Mouse (Mus musculus): ENCODE data around the gene Nectin1. TPM values are rescaled to one million over a fixed set of nuclear protein-coding genes. Genes with fewer than 3 reads are reported as not detected.
A peak's percentile ranks its signal among the peaks of the same experiment; 100 is the strongest.

Nectin1 gene
- polyA plus RNA-seq, 1 experiment from 2014 or later, result 4.7 TPM

- Histone ChIP-seq H3K4me2 (replicated peaks; ENCODE audit: low read depth) (no peak overlapping the region), H3K4me3 (ENCODE audit: low read depth, low read length) (no peak overlapping the region), H3K36me3 (ENCODE audit: control insufficient read depth, insufficient read depth) (no peaks in the 10 kb centered on the region), H3K27me3 (replicated peaks; ENCODE audit: control insufficient read depth, insufficient read depth, low read length) (no peaks in the 10 kb centered on the region), H3K4me1 (replicated peaks; ENCODE audit: control insufficient read depth, insufficient read depth, low read length) (peaks cover 20% of the 10 kb centered on the region), H3K27ac (ENCODE audit: low read depth, low read length) (no peak overlapping the region), H3K9me3 (ENCODE audit: control insufficient read depth) (no peaks in the 10 kb centered on the region), H3K9ac (ENCODE audit: low read depth, low read length) (no peak overlapping the region)
- TF ChIP-seq CTCF (IDR thresholded peaks at IDR 0.05; ENCODE audit: low read depth), result no peak
- WGBS, result 90% methylated on average over 2 of the region's 2 CpGs
- ATAC-seq, result no peak
Measured at GRCm38 (mm10) chr9:43773521-43773920, 29.7 kb downstream of the Nectin1 start.

GRCm38 (mm10) chr9:43774427-43774826, 30.6 kb downstream of the Nectin1 start:
- Histone ChIP-seq H3K4me1 (replicated peaks; ENCODE audit: control insufficient read depth, insufficient read depth, low read length) (peaks cover 20% of the 10 kb centered on the region), H3K9ac (ENCODE audit: low read depth, low read length) (no peak overlapping the region), H3K4me3 (ENCODE audit: low read depth, low read length) (no peak overlapping the region), H3K27ac (ENCODE audit: low read depth, low read length) (no peak overlapping the region), H3K4me2 (replicated peaks; ENCODE audit: low read depth) (no peak overlapping the region), H3K36me3 (ENCODE audit: control insufficient read depth, insufficient read depth) (no peaks in the 10 kb centered on the region), H3K9me3 (ENCODE audit: control insufficient read depth) (no peaks in the 10 kb centered on the region), H3K27me3 (replicated peaks; ENCODE audit: control insufficient read depth, insufficient read depth, low read length) (no peaks in the 10 kb centered on the region)
- 81% methylated on average over 5 of the region's 5 CpGs for WGBS
- ATAC-seq, result no peak
- no peak for TF ChIP-seq CTCF (IDR thresholded peaks at IDR 0.05; ENCODE audit: low read depth)

- peak overlapping the region; percentile 80 for H3K27ac ChIP-seq (ENCODE audit: low read depth, low read length)
- TF ChIP-seq CTCF (IDR thresholded peaks at IDR 0.05; ENCODE audit: low read depth), result no peak
- WGBS, result 86% methylated on average over 3 of the region's 3 CpGs
- H3K4me3 ChIP-seq (ENCODE audit: low read depth, low read length), result no peak overlapping the region
- H3K9ac ChIP-seq (ENCODE audit: low read depth, low read length), result no peak overlapping the region
- H3K4me1 ChIP-seq (replicated peaks; ENCODE audit: control insufficient read depth, insufficient read depth, low read length), result peaks cover 20% of the 10 kb centered on the region
- no peaks in the 10 kb centered on the region for H3K36me3 ChIP-seq (ENCODE audit: control insufficient read depth, insufficient read depth)
- H3K27me3 ChIP-seq (replicated peaks; ENCODE audit: control insufficient read depth, insufficient read depth, low read length), result no peaks in the 10 kb centered on the region
- no peaks in the 10 kb centered on the region for H3K9me3 ChIP-seq (ENCODE audit: control insufficient read depth)
- H3K4me2 ChIP-seq (replicated peaks; ENCODE audit: low read depth), result no peak overlapping the region
- no peak for ATAC-seq
Measured at GRCm38 (mm10) chr9:43776231-43776630, 32.4 kb downstream of the Nectin1 start.

DNA sequence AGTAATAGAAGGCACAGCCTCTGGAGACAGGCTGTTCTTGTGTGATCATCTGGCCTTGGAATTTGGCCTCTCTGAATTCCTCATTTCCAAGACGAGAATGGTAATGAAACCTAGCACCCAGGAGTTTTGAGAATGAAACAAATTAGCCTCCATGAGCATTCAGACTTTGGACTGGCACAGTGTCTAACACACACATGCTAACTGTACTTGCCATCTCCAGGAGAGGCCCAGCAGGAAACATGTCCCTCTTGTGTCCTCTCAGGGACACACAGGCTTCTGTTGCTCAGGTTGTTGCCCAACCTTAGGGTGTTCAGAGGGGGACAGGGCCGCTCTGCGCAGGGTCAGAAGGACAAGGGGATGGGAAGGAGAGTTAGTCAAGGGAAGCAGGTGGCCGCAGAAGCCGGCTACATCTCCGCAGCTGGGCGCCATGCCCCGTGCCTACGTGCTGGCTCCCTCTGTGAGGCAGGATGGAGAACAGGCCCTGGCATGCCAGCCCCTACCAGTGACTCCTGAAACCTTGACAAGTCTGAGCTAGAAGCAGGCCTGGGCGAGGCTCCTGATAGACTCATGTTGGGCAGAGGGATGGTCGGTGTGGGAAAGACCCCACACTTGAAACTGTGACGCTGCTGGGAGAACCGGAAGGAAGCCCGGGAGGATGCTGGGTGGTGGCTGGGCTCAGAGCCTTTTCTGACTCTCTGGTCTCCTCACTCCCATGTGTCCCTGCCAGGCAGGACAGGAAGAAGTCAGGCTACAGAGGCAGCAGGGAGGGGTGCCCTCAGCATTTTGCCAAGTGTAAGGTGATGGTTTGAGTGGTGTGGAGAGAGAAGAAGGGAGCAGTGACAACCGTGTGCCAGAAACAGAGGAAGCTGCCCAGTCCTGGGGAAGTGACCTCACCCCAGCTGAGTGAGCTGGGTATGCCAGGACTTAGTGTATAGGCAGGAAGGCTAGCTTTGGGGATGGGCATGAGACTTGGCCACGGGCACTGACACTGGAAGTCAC, 33.9 kb downstream of the Nectin1 start:
- no peak overlapping the region for H3K9ac ChIP-seq (ENCODE audit: low read depth, low read length)
- peak overlapping the region; percentile 80 for H3K27ac ChIP-seq (ENCODE audit: low read depth, low read length)
- WGBS, result 68% methylated on average over 16 of the region's 16 CpGs
- H3K36me3 ChIP-seq (ENCODE audit: control insufficient read depth, insufficient read depth), result no peaks in the 10 kb centered on the region
- H3K9me3 ChIP-seq (ENCODE audit: control insufficient read depth), result no peaks in the 10 kb centered on the region
- ATAC-seq, result peak; percentile 85
- H3K4me2 ChIP-seq (replicated peaks; ENCODE audit: low read depth), result no peak overlapping the region
- H3K4me3 ChIP-seq (ENCODE audit: low read depth, low read length), result no peak overlapping the region
- H3K27me3 ChIP-seq (replicated peaks; ENCODE audit: control insufficient read depth, insufficient read depth, low read length), result no peaks in the 10 kb centered on the region
- peaks cover 20% of the 10 kb centered on the region for H3K4me1 ChIP-seq (replicated peaks; ENCODE audit: control insufficient read depth, insufficient read depth, low read length)
- TF ChIP-seq CTCF (IDR thresholded peaks at IDR 0.05; ENCODE audit: low read depth), result peak; percentile 69

- no peak overlapping the region for H3K27ac ChIP-seq (ENCODE audit: low read depth, low read length)
- 66% methylated on average over 8 of the region's 8 CpGs for WGBS
- TF ChIP-seq CTCF (IDR thresholded peaks at IDR 0.05; ENCODE audit: low read depth), result no peak
- H3K4me1 ChIP-seq (replicated peaks; ENCODE audit: control insufficient read depth, insufficient read depth, low read length), result peaks cover 15% of the 10 kb centered on the region
- no peaks in the 10 kb centered on the region for H3K27me3 ChIP-seq (replicated peaks; ENCODE audit: control insufficient read depth, insufficient read depth, low read length)
- no peak overlapping the region for H3K4me3 ChIP-seq (ENCODE audit: low read depth, low read length)
- no peak overlapping the region for H3K4me2 ChIP-seq (replicated peaks; ENCODE audit: low read depth)
- ATAC-seq, result no peak
- no peaks in the 10 kb centered on the region for H3K9me3 ChIP-seq (ENCODE audit: control insufficient read depth)
- no peaks in the 10 kb centered on the region for H3K36me3 ChIP-seq (ENCODE audit: control insufficient read depth, insufficient read depth)
- H3K9ac ChIP-seq (ENCODE audit: low read depth, low read length), result no peak overlapping the region
Measured at GRCm38 (mm10) chr9:43780883-43781282, 37.1 kb downstream of the Nectin1 start.

DNA sequence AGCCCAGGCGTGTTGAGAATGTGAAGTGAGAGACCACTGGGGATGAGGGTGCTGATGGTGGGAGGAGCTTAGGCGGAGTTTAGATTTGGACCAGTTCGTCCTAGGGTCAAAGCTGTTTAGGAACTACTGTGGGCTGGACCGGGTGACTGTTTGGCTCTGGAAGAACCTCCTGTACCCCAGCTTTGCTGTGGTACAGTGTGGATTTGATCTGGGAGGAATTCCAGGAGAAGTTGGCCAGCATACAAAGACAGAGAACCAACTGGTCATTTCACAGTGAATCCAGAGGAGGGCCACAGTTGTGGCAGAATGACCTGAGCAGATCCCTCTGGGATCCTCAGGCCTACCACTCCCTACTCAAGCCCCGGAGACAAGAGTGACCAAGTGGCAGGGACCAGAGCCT, 38.6 kb downstream of the Nectin1 start:
- ATAC-seq, result no peak
- Histone ChIP-seq H3K27me3 (replicated peaks; ENCODE audit: control insufficient read depth, insufficient read depth, low read length) (no peaks in the 10 kb centered on the region), H3K9ac (ENCODE audit: low read depth, low read length) (no peak overlapping the region), H3K27ac (ENCODE audit: low read depth, low read length) (no peak overlapping the region), H3K4me3 (ENCODE audit: low read depth, low read length) (no peak overlapping the region), H3K4me1 (replicated peaks; ENCODE audit: control insufficient read depth, insufficient read depth, low read length) (peaks cover 10% of the 10 kb centered on the region), H3K4me2 (replicated peaks; ENCODE audit: low read depth) (no peak overlapping the region), H3K36me3 (ENCODE audit: control insufficient read depth, insufficient read depth) (no peaks in the 10 kb centered on the region), H3K9me3 (ENCODE audit: control insufficient read depth) (no peaks in the 10 kb centered on the region)
- WGBS, result 68% methylated on average over 5 of the region's 5 CpGs
- no peak for TF ChIP-seq CTCF (IDR thresholded peaks at IDR 0.05; ENCODE audit: low read depth)
